Mouse (Mus musculus) gastrocnemius, postnatal 10 days (tissue): ENCODE measurements around the gene Acpp. TPM values are rescaled to one million over a fixed set of nuclear protein-coding genes. Genes with fewer than 3 reads are reported as not detected.

Source experiments
- DNase-seq: peaks from one replicate; pipeline ENCODE4 v3.0.0; 2021; ENCODE audit warnings: mixed read lengths
- total RNA-seq, 2 experiments: library from RNA; stranded (reverse); gene quantifications; 2 replicates each; pipeline ENCODE4 v1.2.3; 2021

Acpp gene
- total RNA-seq, 2 experiments from 2014 or later, result 0.12 to 0.43 TPM

GRCm38 (mm10) chr9:104304800-104305199, 32.7 kb downstream of the Acpp start:
- DNase-seq, result no peak

- no peak for DNase-seq
Observed at GRCm38 (mm10) chr9:104304376-104304775, 33.2 kb downstream of the Acpp start.

GRCm38 (mm10) chr9:104300569-104300968, 37.0 kb downstream of the Acpp start:
- no peak for DNase-seq

GRCm38 (mm10) chr9:104297041-104297440, 40.5 kb downstream of the Acpp start:
- no peak for DNase-seq

- no peak for DNase-seq
Observed at GRCm38 (mm10) chr9:104284934-104285333, 52.6 kb downstream of the Acpp start.

GRCm38 (mm10) chr9:104282536-104282935, 55.0 kb downstream of the Acpp start:
- DNase-seq, result no peak

GRCm38 (mm10) chr9:104281737-104282136, 55.8 kb downstream of the Acpp start:
- no peak for DNase-seq

GRCm38 (mm10) chr9:104280725-104281495, 56.6 kb downstream of the Acpp start:
- DNase-seq, result no peak

GRCm38 (mm10) chr9:104277528-104278162, 59.9 kb downstream of the Acpp start:
- DNase-seq, result no peak

GRCm38 (mm10) chr9:104275084-104275785, 62.3 kb downstream of the Acpp start:
- no peak for DNase-seq

GRCm38 (mm10) chr9:104272057-104272456, 65.5 kb downstream of the Acpp start:
- no peak for DNase-seq

- no peak for DNase-seq
Observed at GRCm38 (mm10) chr9:104271642-104272041, 65.9 kb downstream of the Acpp start.

- DNase-seq, result no peak
Observed at GRCm38 (mm10) chr9:104269944-104270343, 67.6 kb downstream of the Acpp start.

- no peak for DNase-seq
Observed at GRCm38 (mm10) chr9:104269349-104269871, 68.1 kb downstream of the Acpp start.

GRCm38 (mm10) chr9:104264567-104264966, 73.0 kb downstream of the Acpp start:
- no peak for DNase-seq

- peak; percentile 98 for DNase-seq
Observed at GRCm38 (mm10) chr9:104262823-104263352, 74.7 kb downstream of the Acpp start, which contains the start of gene Dnajc13. Dnajc13 (minus strand) TSS chr9:104262930.

GRCm38 (mm10) chr9:104262016-104262762, 75.4 kb downstream of the Acpp start:
- DNase-seq, result no peak

- DNase-seq, result no peak
Observed at GRCm38 (mm10) chr9:104260306-104260705, 77.2 kb downstream of the Acpp start.

- DNase-seq, result no peak
Observed at GRCm38 (mm10) chr9:104256085-104256484, 81.5 kb downstream of the Acpp start.

- no peak for DNase-seq
Observed at GRCm38 (mm10) chr9:104254408-104255180, 83.0 kb downstream of the Acpp start.

- no peak for DNase-seq
Observed at GRCm38 (mm10) chr9:104252637-104253036, 84.9 kb downstream of the Acpp start.
